Mouse (Mus musculus): ENCODE measurements around the gene Zfand3.

DNA sequence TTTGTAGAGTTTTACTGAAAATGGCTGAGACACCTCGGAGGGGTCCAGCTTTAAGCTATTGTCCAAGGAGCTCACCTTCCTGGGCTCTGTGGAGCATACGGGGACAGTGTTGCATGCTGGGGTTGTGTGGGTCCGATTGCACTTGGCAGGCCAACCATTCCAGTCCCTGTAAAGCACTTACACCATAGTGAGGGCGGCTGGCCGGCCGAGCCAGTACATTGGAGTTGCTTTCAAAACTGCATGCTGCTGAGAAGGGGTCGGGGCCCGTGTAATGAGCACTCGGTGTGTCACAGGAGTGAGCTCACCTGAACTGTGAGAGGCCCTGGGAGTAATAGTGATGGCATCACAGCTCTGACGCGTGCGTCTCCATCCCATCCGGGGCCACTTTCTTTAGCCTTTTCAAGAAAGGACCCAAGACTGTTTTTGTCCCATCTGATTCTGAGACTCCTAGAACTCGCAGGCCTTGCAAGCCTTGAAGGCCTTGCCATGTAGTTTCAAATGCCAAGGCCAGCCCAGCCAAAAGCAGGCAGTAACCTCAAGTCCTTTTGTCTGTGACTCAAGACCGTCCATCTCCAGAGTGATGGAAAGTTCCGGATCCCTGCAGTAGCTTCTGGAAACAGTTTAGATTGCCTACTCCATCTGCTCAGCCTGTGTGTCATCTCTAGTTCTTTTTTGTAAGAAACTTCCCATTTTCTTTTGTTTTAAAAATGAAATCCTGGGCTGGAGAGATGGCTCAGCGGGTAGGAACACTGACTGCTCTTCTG lies 200.7 kb downstream of the Zfand3 start:
- no peak for TF ChIP-seq CTCF (IDR thresholded peaks at IDR 0.05; ENCODE audit: insufficient read depth, low read length)
- no peak for TF ChIP-seq POLR2A (IDR thresholded peaks at IDR 0.05; ENCODE audit: borderline replicate concordance, extremely low read depth, low read depth, low read length)
